Mouse (Mus musculus) adrenal gland, adult 8-10 months (tissue): ENCODE data around the gene E130114P18Rik. TPM values are rescaled to one million over a fixed set of nuclear protein-coding genes. Genes with fewer than 3 reads are reported as not detected.
A peak's percentile ranks its signal among the peaks of the same experiment; 100 is the strongest.

ENCODE experiments used
- DNase-seq: peaks from one replicate; pipeline ENCODE4 v3.0.0; 2022
- total RNA-seq, 4 experiments: library from RNA; stranded (reverse); gene quantifications; 2 replicates each; pipeline ENCODE4 v1.2.4; 2022

Gene E130114P18Rik
- total RNA-seq, 4 experiments from 2014 or later: 0.28 to 0.73 (median 0.59) TPM; not detected in 1

DNA sequence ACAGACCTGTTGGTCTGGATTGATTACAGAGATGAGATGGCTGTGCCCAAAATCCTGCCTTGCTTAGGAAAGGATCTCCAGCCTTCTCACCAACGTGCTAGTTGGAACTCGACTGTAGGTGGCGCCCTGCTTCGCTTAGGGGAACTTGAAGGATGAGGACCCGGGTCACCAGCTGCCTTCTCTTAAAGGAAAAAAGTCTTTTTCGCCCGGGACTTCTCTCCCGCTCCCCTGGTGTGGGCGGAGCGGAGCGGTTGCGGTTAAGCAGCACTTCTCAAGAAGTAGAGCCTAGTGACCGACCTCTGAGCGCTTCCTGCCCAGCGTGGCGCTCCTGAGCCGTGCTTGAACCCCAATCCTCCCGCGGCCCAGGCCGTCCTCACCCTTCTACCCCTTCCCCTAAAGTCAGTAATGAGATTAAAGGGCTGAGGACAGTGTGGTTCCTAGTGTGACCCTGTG, 26.8 kb downstream of the E130114P18Rik start:
- peak; percentile 94 for DNase-seq

DNA sequence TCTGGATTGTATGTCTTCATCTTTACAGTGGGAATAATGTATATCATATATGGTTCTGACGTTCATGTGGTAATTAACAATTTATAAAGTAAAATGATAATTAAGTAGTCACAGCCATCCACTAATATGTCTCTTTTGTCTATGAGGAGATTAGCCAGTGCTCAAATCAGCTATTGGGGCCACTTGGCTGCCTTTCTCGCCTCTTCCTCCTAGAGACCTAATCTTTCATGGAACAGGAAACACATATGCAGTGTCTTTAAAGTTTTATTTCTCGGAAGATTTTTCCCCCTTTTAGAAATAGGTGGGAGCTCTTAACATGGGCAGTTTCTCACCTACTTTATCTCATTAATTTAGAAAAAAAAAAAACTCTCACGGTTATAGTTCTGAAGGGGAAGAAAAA, 27.5 kb downstream of the E130114P18Rik start:
- no peak for DNase-seq

DNA sequence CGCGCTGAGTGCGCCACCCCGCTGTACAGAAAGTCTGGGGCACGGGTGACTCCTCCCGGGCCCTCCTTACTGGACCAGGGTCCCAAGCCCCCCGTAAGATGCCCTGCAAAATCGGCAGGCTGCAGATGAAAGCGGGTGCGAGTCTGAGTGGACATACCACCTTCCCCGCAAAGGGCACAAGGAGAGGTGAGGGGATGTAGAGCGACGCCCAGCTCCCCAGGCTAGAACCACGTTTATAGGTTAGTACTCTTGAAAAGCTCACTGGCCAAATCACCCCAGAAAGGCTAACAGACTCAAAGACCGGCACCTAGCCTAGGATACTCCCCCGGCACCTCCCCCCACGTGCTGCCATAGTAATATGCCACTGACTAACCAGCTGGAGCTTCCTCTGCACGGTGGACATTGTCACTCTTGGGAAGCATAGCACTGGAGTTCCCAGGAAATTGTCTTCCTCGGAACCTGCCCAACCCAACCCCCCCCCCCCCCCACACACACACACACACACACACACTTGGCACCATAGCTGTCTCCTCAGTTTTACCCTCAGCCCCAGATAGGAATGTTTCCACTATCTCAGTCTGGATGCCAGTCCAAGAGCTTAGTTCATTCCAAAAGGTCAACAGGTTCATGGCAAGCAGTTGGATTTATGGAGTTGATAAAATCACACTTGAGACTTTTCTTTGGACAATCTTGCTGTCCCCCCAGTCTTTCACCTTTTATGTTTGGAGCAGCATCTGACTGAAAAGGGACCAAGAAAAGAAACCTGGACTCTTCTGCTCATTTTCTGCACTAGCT, 31.6 kb downstream of the E130114P18Rik start:
- no peak for DNase-seq

DNA sequence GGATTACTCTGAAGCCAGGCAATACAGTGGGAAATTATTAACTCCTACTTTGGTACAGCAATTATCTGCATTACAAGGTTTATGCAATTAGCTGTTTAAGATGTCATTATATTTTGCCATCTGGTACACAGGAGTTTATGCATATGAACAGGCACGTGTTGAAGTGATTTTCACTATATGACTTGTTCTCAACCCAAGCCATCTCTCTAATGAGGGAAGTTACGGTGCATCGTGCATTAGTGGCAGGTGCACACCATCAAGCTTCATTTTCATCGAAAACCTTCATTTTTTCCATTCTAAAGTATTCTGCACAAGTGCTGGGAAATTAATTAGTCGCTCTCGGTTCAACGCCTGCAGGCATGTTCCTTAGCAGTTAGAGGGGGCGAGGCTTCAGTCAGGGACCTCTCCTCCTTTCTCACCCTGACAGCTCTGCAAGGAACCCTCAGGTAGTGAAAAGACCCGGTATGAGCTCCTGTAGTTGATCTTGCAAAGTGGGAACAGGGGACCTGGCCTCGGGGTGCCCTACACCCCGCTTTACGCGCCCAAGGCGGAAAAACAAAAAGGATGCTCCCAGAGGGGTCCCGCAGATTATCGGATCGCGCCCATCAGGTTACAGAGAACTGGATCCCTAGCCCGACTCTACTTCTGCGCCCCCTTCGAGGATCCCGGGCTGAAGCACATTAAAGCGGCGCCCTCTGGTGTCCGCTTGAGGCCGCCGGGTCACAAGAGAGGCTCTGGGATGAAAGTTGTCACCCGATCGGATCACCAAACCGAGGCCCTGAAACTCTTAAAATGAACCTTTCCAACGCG, 32.4 kb downstream of the E130114P18Rik start:
- DNase-seq: peak; percentile 64

DNA sequence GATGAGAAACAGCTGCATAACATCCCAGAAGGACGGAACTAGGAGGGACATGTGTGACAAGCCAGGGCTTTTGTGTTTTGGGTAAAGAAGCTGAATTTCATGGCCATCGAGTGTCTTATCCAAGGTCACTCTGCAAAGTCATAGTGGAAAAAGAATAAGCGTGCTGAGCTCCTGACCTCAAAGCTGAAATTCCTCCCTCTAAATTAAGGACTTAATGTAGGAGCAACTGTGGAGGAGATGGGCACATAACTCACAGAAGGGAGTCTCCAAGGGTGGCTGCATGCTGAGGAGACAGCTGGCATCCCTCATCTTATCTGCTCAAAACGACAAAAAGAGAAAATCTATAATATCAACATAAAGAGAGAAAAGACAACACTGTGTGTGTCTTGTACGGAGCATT, 33.9 kb downstream of the E130114P18Rik start:
- no peak for DNase-seq

DNA sequence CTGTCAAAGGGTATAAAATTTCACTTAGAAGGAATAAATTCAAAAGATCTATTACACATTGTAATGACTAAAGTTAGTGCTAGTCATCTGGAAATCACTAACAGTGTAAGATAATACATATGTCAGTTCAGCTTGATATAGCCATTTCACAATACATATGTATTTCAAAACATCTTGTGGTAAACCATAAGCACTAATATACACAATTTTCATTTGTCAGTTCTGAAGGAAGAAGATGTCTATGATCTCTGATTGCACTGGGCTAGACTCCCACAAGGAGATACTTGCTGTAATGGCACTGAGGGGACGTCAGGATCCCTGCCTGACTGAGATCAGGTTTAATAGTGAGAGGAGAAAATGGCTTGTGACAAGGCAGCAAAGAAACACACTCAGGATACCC, 44.5 kb downstream of the E130114P18Rik start:
- DNase-seq: no peak

DNA sequence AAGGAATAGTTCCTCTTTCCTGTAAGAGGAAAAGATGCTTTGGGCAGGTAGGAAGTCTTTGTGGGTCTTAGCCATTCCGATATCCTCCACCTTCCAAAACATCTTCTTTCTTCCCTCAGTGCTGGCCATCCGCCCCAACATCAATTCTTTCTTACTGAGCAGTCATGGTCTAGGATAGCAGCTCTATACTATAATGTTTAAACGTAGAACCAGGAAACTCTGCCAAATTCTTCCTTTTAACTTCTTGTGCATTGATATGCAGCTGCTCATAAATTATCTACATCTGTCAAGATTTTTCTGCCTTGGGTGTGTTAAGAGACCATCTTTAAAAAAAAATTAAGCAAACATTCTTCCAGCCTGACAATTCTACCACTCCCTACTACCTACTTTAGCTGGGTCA, 47.5 kb downstream of the E130114P18Rik start:
- no peak for DNase-seq

DNA sequence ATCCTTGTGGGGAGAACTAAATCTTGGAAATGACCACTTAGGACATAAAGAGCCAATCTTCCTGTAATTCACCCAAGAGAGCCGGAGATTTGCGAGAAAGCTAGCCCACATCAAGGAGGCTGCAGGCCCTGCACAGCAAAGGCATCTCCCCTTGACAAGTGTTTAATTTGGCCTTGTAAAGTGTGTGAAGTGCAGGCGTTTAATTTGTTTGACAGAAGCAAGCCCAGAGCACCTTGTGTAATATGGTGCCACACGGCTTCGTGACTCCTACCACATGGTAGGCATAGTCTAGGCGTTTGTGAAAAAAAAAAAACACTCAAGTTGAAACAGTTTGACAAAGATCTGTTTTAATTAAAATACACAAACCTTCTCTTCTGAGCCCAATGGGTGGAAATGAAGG, 47.9 kb downstream of the E130114P18Rik start:
- no peak for DNase-seq

DNA sequence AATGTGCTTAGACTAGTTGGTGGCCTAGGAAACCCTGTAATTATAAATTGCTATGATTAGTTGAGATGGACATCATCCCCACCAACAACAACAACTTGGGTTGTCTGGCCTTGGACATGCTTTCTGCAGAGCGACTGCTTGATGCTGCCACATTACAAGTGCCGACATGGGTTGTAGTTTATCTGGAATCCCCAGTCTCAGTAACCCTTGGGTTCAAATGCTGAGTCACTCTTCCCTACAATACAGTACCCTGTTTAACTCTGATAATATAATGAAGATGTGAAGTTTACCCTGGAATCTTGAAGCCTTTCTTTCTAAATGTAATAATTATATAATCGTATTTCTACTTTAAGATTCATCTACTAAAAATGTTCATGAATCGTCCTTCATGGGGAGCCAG, 49.4 kb downstream of the E130114P18Rik start:
- no peak for DNase-seq

DNA sequence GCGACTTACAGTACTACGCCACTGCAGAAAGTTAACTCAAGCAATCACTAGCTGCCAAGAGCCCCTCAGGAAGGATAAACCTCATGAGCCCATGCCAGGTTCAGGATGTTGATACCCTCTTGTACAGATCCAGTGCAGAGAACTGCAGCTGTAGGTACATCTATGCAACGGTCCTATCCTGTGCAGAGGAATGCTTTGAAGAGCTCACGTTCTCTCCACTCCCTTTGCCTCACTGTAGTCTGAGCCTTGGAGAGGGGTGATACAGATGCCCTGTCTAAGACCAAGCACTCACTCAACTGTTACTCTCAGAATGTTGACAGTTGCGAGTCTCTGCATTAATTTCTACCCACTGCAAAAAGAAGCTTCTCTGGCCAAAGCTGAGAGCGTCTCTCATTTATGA, 54.5 kb downstream of the E130114P18Rik start:
- no peak for DNase-seq

DNA sequence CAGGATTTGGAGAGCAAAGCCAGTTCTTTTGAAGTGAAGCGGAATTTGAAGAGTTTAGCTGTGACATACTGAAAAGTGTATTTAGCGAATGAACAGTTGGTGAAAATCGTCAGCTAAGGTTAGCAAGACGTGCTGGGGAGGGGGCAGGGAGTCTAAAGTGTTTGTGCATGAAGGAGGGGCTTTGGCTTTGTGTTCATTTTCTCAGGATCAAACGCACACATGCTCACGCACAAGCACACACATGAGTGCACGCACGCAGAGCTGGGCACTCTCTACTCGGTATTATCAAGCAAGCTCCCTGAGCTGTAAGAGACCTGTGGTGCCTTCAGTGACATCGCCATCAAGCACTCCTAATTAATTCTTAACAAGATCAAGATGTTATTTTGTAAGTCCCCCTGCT, 55.2 kb downstream of the E130114P18Rik start:
- no peak for DNase-seq

DNA sequence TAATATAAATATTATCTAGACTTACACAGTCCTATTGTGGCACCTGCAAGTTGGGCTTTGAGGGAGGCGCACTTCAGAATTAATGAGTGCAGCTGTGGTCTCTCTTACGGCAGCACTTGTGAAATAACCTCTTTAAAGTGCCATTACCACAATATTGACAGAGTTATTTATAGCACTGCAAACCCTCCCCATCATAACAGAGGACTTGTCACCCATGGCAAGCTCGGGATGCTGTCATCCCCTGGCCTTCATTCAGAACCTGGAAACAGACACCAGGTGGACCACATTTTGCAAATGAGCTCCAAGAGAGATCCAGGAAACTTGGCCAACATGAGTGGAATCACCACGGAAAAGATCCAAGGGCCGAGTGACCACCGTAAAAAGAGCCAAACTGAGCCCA, 63.3 kb downstream of the E130114P18Rik start:
- DNase-seq: no peak

DNA sequence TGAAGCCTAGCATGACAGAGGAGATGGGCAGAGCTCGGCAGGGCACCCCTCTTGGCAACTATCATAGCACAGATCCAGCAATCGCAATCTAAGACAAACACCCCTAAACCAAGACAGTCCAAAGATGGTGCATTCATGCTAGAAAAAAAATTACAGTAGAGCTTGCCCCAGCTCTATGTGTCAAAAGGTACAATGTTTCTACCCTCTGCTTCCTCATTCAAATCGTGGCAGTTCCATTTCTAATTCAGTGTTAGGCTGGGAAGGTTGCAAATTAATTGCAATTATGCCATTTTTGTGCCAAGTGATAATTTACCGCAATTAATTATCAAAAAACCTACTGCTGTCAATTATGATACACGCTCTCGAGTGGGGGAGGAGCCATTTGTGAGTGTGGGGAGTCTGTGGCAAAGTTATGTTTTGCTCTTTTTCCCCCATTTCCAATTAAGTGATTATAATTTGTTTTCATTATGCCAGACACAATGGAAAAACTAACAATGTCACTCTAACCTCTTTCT, 63.7 kb downstream of the E130114P18Rik start:
- DNase-seq: no peak

DNA sequence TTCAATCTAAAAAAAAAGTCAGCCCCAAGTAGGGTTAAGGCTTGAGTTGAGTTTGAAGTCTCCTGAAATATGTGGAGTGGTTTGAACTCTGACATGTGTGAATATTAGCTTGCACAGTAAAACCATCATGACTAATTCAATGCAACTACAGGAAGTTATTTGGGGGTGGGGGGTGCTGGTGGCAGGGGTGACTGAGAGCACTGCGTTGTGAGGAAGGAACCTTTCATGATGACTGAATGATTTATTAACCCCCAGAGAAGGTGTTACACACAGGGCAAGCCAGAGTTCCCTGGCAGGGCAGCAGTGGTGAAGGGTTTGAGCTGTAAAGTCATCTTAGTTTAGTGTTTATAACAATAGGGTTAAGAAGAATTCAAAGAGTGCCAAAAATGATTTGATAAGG, 65.3 kb downstream of the E130114P18Rik start:
- no peak for DNase-seq

DNA sequence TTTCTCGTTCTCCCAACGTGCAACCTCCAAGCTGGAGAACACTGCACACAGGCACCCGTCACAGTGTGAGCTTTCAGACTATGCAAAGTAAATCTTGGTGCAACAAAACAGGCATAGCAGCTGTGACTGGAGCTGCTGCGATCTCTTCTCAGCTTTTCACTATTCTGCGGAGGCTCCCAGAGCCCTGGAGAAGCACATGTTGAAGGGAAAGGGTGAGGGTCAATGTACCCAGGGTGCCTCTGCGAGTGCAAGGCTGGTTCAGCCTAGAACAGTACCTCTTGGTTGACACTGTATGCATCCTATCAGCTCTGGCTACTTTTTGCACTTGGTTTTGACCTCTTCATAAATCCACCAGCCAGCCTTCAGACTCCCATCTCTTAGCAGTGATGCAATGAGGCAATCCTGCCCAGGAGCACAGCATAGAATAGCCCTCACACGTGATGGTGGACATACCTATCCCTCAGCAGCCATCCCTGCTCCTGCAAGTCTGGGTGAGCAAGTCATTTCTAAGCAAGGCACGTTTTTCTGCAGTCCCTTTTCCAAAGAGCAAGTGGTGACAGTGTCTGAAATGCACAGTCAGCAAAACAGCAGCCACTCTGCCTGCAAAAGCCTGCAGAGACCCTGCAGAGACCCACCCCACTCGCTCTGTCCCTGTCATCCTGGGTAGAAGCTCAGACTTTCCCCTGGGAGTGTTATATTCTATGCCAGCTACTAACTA, 67.7 kb downstream of the E130114P18Rik start:
- no peak for DNase-seq

DNA sequence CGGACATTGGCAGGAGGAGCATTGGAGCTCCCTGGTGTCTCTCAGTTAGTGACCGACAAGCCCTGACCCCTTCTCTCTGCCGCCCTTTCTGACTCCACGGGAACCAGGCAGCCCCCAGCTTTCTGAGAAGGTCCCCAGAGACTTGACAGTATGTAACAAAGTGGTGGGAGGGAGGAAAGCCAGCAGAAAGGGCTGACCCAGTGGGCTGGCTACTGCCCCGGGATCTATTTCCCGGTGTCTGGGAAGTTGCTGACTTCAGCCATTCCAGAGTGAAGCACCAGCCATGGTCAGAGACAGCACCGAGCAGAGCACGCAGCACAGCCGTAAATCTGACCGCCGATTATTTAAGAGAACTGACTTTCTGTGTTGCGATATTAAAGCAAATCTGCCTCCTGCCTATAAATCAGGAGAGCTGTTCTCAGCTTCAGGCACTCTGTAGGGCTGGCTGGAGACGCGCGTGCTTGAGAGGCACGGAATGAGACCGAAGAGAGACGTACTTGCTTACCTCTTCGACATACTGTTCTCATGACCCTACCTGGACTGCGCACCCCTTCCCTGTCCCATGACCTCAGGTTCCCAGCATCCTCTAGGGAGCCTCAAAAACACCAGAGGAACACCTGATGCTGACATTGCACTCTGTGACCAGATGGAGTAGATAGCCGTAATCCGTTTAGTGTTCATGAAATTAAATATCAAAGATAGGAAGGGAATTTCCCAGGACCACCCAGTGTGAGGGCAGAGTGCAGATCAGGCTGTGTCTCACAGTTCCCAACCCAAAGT, 70.3 kb downstream of the E130114P18Rik start:
- no peak for DNase-seq

DNA sequence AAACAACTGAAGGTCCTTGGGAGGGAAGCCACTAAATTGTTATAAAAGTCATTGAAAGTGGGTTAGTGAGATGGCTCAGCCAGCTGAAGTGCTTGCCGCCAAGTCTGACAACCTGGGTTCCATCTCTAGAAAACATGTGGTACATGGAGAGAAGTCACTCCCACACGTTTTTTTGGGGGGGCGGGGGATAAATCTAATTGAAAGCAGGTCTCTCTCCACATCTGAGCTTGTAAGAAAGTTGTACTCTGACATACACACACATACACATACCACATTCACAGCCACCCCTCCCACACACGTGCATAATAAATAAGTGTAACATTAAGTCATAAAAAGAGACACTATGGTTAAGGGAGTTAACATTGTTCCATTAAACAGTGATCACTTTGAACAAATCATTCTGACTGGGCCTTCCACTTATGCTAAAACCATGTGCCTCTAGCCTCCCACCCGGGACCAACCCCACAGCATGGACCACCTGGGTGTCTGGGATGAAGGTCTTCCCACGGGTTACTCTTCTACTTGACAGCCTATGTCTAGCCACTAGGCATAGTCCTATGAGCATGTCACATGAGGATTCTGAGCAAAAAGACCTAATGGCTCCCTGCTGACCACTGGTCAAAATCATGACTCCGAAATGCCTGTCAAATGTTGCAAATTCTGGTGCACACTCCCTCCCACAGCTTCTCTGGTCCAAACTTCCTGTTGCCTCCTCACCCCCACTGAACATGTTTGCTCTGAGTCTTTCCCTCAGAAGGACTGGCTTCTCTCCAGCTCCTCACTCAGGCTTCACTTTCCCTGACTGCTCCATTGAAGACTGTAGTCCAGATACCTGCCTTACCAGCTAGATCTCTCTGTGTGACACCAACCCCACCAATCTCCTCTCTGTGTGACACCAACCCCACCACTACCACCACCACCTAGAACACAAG, 80.9 kb downstream of the E130114P18Rik start:
- DNase-seq: no peak

DNA sequence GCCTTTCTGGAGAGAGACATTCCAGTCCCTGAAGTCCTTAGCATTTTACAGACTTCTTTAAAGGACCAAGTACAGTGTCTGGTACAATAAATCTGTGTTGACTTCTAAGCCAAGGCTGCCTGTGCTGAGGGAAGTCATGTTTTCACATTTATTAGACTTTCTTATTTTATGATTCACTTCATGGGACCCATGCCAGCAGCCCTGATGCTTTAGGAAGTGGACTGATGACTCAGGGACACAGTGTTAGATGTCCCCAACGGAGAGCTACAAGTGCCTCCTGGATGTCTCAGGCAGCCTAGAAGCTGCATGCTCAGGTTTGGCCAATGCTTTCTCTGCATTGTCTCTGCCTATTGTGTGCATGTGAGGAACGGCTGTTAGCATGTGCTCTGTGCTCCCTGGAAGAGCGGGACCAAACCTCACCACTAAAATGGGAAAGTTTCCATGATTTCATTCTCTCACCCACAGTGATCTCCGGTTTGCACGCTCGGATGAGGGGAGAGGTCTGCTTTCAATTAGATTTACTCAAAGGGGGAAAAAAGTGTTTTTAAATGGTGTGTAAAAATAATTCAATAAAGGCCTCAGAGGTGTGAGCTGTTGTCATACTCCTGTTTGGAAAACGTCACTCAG, 82.4 kb downstream of the E130114P18Rik start:
- peak; percentile 82 for DNase-seq

DNA sequence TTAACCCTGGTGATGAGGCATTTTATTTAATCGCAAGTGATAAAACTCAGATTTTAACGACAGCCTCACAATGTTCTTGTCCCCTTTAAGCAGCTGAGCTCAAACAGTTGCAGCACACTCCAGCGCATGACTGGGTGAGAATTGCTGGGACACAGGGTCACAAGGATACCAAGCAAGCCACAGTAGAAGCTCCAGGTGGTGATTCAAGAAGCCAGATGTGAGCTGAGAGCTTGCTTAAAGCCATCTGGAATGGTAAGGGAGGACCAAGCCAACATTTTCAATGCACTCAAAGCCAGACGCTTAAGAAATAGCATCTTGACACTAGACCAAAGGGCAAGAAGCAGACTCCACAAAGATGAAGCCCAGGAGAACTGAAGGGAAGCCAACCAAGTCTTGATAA, 83.9 kb downstream of the E130114P18Rik start:
- no peak for DNase-seq

DNA sequence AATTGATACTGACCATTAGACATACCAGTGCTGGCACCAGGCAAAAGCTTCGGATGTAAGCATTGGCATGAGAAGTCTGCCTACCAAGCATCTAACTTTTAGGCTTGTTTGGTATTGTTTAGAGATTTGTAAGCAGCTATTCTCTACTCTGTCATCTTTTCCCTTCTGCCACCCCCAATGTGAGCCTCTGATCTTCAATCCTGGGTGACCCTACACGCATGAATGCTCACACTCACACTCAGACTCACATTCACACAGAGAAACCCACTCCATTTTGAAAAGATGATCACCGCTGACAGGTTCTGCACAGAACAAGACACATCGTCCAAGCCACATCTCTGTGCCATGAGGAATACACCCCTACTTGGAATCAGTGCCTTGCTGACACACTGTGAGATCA, 84.8 kb downstream of the E130114P18Rik start:
- DNase-seq: no peak
